Mouse (Mus musculus) neural tube, embryonic 11.5 days (tissue): ENCODE data around the gene Kidins220. TPM values are rescaled to one million over a fixed set of nuclear protein-coding genes. Genes with fewer than 3 reads are reported as not detected.
A peak's percentile ranks its signal among the peaks of the same experiment; 100 is the strongest.

Source experiments
- ATAC-seq: fragments of 200-750 bp; cut with Nextera tagmentation; 2 replicates; pipeline ENCODE4 v1.8.0; 2017; ENCODE audit warnings: moderate number of reproducible peaks, mild to moderate bottlenecking, moderate TSS enrichment, moderate library complexity; ENCODE audit not compliant: insufficient read depth, low FRiP score, low TSS enrichment
- DNase-seq: peaks from one replicate; pipeline ENCODE4 v3.0.0-alpha.2; 2015; ENCODE audit warnings: low spot score
- H3K27ac ChIP-seq: fragments of 300-500 bp; sonication (generic); 2 replicates; pipeline ENCODE4 v1.5.1; 2014; ENCODE audit warnings: low read depth, mild to moderate bottlenecking, low read length
- H3K27me3 ChIP-seq: fragments of 300-500 bp; sonication (generic); 2 replicates; pipeline ENCODE4 v1.6.1; 2014; ENCODE audit warnings: mild to moderate bottlenecking, low read length, mixed read lengths; ENCODE audit not compliant: control insufficient read depth, insufficient read depth
- H3K36me3 ChIP-seq: fragments of 300-500 bp; sonication (generic); 2 replicates; pipeline ENCODE4 v1.6.1; 2014; ENCODE audit warnings: mild to moderate bottlenecking, low read length, moderate library complexity, mixed read lengths; ENCODE audit not compliant: control insufficient read depth, insufficient read depth
- H3K4me1 ChIP-seq: fragments of 300-500 bp; sonication (generic); 2 replicates; pipeline ENCODE4 v1.6.1; 2014; ENCODE audit warnings: low read length, mixed read lengths; ENCODE audit not compliant: control insufficient read depth, insufficient read depth
- H3K4me2 ChIP-seq: fragments of 300-500 bp; sonication (generic); 2 replicates; pipeline ENCODE4 v1.6.1; 2014; ENCODE audit warnings: low read depth, mild to moderate bottlenecking, moderate library complexity
- H3K4me3 ChIP-seq: fragments of 300-500 bp; sonication (generic); 2 replicates; pipeline ENCODE4 v1.5.1; 2014; ENCODE audit warnings: low read depth, low read length
- H3K9ac ChIP-seq: fragments of 300-500 bp; sonication (generic); 2 replicates; pipeline ENCODE4 v1.6.1; 2014; ENCODE audit warnings: mild to moderate bottlenecking, low read length
- H3K9me3 ChIP-seq: fragments of 300-500 bp; sonication (generic); 2 replicates; pipeline ENCODE4 v1.6.1; 2016; ENCODE audit warnings: low read length; ENCODE audit not compliant: control insufficient read depth
- WGBS: fragments of 180-500 bp; shearing (Covaris S2); extraction: QIAGEN DNeasy Blood & Tissue Kit; methylation state at CpG from one replicate; pipeline ENCODE4 v1.1.7; 2014; 5-methylcytosine and 5-hydroxymethylcytosine counted together
- polyA plus RNA-seq: library from polyadenylated mRNA; unstranded; fragments of >200 nt; fragmentation: Nextera tagmentation; extraction: Ambion mirVana; gene quantifications from 2 replicates; pipeline ENCODE4 v1.2.1, GENCODE M21; 2014

The Kidins220 gene
- polyA plus RNA-seq, 1 experiment from 2014 or later: 64.0 TPM

DNA sequence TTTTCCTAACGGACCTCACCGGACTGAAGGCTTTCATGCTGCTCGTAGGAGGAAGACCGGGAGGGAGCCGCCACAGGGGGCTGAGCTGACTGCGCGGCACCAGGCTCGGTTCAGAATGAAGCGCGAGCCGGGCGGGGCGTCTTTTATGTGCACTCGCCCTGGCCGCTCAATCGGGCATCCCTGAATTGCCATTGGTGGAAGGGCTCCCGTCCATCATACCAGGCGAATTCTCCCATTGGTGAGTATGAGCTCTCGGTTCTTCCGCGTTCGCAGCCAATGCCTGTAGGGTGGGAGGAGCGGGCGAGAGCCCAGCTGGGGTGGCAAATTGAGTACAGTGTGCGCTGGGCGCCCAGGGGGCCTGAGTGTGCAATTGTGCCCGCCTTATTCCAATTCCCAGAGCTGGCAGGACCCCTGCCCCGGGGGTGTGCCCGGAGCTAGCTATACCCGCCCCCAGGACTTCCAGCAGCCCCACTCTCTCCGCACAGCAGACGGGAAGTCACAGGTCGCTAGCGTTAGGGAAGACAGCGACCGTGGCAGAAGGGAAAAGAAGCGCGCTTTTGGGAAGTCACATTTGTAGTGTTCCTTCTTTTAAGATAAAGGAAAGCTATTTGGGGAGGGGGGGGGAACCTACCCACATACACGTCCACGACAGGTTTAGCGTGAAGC, 121.4 kb downstream of the Kidins220 start:
- peaks cover 26% of the 10 kb centered on the region for H3K4me1 ChIP-seq
- DNase-seq (peak; percentile 96), ATAC-seq (peak; percentile 78)
- H3K27me3 ChIP-seq: no peaks in the 10 kb centered on the region
- 0% methylated on average over 40 of the region's 41 CpGs for WGBS
- peak overlapping the region; percentile 86 for H3K4me3 ChIP-seq
- H3K4me2 ChIP-seq: peak overlapping the region; percentile 92
- H3K36me3 ChIP-seq: no peaks in the 10 kb centered on the region
- peak overlapping the region; percentile 76 for H3K9ac ChIP-seq
- H3K27ac ChIP-seq: peak overlapping the region; percentile 85
- H3K9me3 ChIP-seq: no peaks in the 10 kb centered on the region

DNA sequence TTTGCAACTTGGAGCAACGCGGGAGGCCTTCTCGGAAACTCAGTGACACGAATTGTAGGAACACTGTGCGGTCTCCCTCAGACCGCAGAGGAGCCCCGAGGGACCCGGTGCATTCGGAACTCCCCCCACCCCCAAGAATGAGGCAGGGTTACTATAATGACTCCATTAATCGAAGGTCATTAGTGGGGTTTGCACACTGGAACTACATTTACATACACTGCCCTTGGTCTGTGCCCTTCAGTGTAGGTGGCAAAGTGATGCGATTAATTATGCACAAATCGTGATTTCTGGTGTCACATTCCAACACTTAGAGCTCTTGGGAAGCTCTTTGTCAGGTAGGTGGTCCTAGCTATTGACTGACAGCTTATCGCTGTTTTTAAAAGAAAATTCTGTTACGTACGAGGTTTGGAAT, 121.9 kb downstream of the Kidins220 start:
- peak overlapping the region; percentile 86 for H3K4me3 ChIP-seq
- peaks cover 26% of the 10 kb centered on the region for H3K4me1 ChIP-seq
- peak overlapping the region; percentile 92 for H3K4me2 ChIP-seq
- WGBS: under 1% methylated on average over 15 of the region's 15 CpGs
- ATAC-seq: 0 out of 2 replicates have a peak, but pooled peaks have one; percentile 5
- H3K27ac ChIP-seq: peak overlapping the region; percentile 85
- no peaks in the 10 kb centered on the region for H3K27me3 ChIP-seq
- no peak for DNase-seq
- H3K9me3 ChIP-seq: no peaks in the 10 kb centered on the region
- no peaks in the 10 kb centered on the region for H3K36me3 ChIP-seq
- peak overlapping the region; percentile 50 for H3K9ac ChIP-seq

DNA sequence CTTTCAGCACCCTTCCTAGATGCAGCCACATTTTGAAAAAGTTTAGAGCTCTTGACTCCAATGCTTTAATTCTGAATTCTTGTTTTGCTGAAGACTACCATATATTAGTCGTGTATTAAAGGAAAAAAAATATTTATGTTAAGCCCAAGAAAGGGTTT, 122.2 kb downstream of the Kidins220 start, which contains the start of gene Id2:
TSS of gene Id2 (minus strand) at position 89 of the 158 bp plus-strand sequence.
- peak within 1 kb of the TSS; percentile 76 for H3K9ac ChIP-seq
- WGBS: 0% methylated on average over 1 of the region's 1 CpGs
- no peak for DNase-seq

DNA sequence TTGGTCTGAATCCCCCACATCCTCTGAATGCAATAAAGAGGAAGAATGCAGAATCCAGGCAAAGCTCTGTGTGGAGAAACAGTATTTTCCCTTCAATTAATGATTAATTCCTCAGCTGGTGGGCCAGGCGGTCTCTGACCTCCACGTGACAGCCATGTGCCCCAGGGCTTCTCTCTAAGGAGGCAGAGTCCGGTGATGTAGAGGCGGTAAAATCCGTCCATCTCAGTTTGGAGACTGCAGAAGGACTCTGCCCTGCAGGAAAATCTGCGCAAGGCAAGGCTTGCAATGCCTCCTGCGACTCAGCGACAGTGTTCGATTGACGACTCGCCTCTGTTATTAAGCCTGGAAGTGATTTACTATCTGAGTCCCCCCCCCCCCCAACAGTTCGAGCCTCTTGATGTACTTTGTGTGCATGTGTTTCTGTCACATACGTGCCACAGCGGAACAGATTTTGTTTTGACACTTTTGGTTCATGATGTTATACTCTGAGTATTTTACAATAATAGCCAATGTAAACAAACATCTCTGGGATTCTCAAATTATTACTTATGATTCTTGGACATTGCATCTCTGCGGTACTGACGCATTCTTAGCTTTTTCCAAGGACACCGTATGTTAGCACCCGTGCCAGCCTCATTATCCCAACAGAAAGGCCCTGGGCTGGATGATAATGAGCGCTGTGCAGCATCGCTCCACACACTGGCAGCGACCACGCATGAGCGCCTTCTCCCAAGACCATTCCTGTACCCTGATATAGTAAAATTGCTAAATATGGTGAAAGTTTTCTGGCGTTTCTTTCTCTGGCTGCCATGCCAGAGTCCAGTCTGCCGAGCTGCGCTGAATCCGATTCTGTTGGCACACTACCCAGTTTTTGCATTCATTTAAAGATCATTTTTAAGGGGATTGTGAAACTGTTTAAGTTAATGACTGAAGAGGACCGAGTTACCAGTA, 122.8 kb downstream of the Kidins220 start:
- Histone ChIP-seq H3K9ac (peak overlapping the region; percentile 37), H3K4me2 (peak overlapping the region; percentile 92), H3K36me3 (no peaks in the 10 kb centered on the region), H3K4me1 (peaks cover 26% of the 10 kb centered on the region), H3K9me3 (no peaks in the 10 kb centered on the region), H3K27me3 (no peaks in the 10 kb centered on the region), H3K27ac (peak overlapping the region; percentile 85), H3K4me3 (peak overlapping the region; percentile 45)
- 2% methylated on average over 28 of the region's 28 CpGs for WGBS
- ATAC-seq: no peak
- DNase-seq: peak; percentile 79

More for the DNA sequence above, 122.2 kb downstream of the Kidins220 start, which contains the start of gene Id2:
- Histone ChIP-seq H3K27ac (peak within 1 kb of the TSS; percentile 85), H3K36me3 (no peaks in the 10 kb centered on the region), H3K4me2 (peak within 1 kb of the TSS; percentile 92), H3K9me3 (no peaks in the 10 kb centered on the region), H3K4me3 (peak within 1 kb of the TSS; percentile 86), H3K27me3 (no peaks in the 10 kb centered on the region), H3K4me1 (peaks cover 26% of the 10 kb centered on the region)
- ATAC-seq: no peak

DNA sequence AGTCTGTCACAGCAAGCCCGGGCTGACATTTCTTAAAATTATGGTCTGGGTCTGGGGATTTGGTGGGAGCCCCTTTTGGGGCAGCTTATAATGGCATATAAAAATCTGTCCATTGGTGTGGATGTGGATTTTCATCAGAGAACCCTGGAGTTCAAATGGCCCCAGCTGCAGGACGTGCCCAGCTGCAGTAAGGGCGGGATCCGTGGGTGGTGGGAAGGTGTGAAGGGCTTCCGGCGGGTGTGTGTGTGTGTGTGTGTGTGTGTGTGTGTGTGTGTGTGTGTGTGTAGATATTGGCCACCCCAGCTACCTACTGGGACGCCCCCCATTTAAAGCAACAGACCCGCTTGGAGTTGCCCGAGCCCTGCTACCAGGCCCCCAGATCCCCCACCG, 123.4 kb downstream of the Kidins220 start:
- ATAC-seq (no peak), DNase-seq (no peak)
- peak overlapping the region; percentile 92 for H3K4me2 ChIP-seq
- no peaks in the 10 kb centered on the region for H3K36me3 ChIP-seq
- peaks cover 22% of the 10 kb centered on the region for H3K4me1 ChIP-seq
- H3K27ac ChIP-seq: peak overlapping the region; percentile 85
- H3K27me3 ChIP-seq: no peaks in the 10 kb centered on the region
- no peaks in the 10 kb centered on the region for H3K9me3 ChIP-seq
- peak overlapping the region; percentile 45; the same call in 1 of the 2 replicates for H3K4me3 ChIP-seq
- WGBS: under 1% methylated on average over 6 of the region's 10 CpGs
- peak overlapping the region; percentile 37 for H3K9ac ChIP-seq

DNA sequence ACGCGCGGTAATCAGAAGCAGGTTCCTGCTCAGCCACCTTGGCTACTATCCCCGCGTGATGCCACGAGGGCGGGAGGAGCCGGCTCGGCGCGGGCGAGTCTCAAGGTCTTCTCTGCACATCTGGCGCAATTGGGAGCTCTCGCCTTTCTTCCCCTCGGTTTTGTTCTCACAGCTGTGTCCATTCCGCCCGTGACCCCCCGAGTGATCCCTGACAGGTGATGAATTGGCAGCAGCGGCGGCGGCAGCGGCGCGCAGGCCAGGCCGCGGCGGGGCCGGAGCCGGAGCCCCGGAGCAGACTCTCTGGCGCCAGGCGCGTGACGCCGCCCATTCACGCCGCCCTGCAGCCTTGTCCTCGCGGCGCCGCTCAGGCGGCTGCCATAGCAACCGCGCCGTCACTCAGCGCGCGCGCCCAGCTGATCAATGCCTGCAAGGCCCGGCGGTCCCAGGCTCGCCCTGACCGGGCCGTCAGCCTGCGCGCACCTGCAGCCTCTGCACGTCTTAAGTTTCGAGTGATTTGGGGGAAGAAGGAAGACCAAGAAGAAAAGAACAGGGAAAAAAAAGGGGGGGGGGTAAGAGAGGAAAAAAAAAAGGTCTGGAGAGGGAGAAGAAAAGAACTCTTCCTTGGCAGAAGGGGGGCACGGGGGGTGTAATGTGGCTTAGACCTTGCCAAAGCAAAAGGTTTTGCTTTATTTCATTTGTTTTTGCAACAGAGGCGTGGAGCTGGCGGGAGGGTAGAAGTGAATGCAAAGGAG, 124.0 kb downstream of the Kidins220 start:
- DNase-seq (peak; percentile 98), ATAC-seq (peak; percentile 70)
- peak overlapping the region; percentile 92 for H3K4me2 ChIP-seq
- 0% methylated on average over 54 of the region's 61 CpGs for WGBS
- peak overlapping the region; percentile 45 for H3K4me3 ChIP-seq
- H3K9ac ChIP-seq: peak overlapping the region; percentile 37
- H3K27ac ChIP-seq: peak overlapping the region; percentile 85
- no peaks in the 10 kb centered on the region for H3K27me3 ChIP-seq
- H3K36me3 ChIP-seq: no peaks in the 10 kb centered on the region
- H3K9me3 ChIP-seq: no peaks in the 10 kb centered on the region
- H3K4me1 ChIP-seq: peaks cover 17% of the 10 kb centered on the region

DNA sequence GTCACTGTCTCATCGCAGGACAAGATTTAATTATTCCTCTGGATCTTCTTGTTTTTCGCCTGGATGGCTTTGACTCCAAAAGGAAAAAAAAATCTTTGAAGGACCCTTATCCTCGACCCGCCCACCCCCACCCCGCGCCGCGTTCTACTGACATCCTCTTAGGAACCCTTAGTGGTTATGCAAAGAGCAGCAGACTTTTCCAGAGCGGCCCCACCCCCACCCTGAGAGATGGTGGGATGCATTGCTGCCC, 124.5 kb downstream of the Kidins220 start:
- ATAC-seq (peak; percentile 36; the same call in 1 of the 2 replicates), DNase-seq (peak; percentile 89)
- H3K9ac ChIP-seq: peak overlapping the region; percentile 86
- H3K4me3 ChIP-seq: peak overlapping the region; percentile 45
- H3K36me3 ChIP-seq: no peaks in the 10 kb centered on the region
- H3K4me2 ChIP-seq: peak overlapping the region; percentile 92
- peak overlapping the region; percentile 85 for H3K27ac ChIP-seq
- no peaks in the 10 kb centered on the region for H3K27me3 ChIP-seq
- WGBS: 0% methylated on average over 9 of the region's 9 CpGs
- H3K9me3 ChIP-seq: no peaks in the 10 kb centered on the region
- peaks cover 17% of the 10 kb centered on the region for H3K4me1 ChIP-seq

DNA sequence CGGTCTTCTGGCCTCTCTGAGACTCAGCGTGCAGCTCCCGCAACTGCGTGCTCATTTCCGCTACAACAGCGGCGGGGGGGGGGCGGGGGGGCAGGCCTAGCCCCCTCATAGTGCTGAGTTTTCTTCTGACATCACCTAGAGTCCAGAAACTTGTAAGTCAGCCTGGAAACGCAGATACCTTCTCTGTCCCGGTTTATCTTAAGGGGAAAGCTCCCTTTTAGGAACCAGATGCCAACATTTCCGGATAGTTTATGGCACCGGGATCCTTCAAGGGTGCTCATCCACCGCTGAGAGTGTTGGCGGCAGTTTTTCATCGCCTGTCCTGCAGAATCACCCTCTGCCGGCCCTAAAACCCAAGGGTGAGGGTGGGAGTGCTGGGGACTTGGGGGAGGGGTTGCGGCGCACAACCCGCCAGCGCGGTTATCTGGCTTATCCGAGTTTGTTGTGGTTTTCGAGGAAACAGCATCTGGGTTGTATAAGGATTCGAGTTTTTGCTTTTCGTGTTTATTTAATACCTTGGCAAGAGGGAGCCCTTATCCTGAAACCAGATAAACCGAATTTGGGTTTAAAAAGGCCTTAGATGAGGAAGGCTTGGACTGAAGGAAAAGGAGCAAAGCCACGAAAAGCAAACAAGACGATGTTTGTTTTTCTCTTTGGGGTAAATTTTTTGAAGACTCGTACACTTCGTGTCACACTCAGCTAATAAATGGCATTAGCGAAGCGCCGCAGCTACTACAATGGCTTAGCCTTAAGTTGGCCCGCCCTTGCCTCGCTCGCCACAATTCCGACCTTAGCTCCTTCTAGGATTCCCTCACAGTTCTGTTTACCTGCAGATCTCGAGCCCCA, 125.1 kb downstream of the Kidins220 start:
- DNase-seq (peak; percentile 53), ATAC-seq (no peak)
- Histone ChIP-seq H3K9ac (peak overlapping the region; percentile 86), H3K27ac (peak overlapping the region; percentile 85), H3K4me3 (peak overlapping the region; percentile 45), H3K27me3 (no peaks in the 10 kb centered on the region), H3K36me3 (no peaks in the 10 kb centered on the region), H3K4me2 (peak overlapping the region; percentile 92), H3K9me3 (no peaks in the 10 kb centered on the region), H3K4me1 (peaks cover 17% of the 10 kb centered on the region)
- WGBS: under 1% methylated on average over 38 of the region's 38 CpGs
